Mouse (Mus musculus) activated CD4-positive, CD25-positive, alpha-beta regulatory T cell, adult 9 weeks (primary cell): ENCODE measurements around the gene Capza2. TPM values are rescaled to one million over a fixed set of nuclear protein-coding genes. Genes with fewer than 3 reads are reported as not detected.

Experiments
- polyA plus RNA-seq: library from polyadenylated mRNA; unstranded; fragments of 100-300 nt; shearing (Covaris generic); gene quantifications from one replicate; pipeline ENCODE4 v1.2.1, GENCODE M21; 2017

The Capza2 gene
- 327 TPM for polyA plus RNA-seq

GRCm38 (mm10) chr6:17635615-17636284, at the start of gene Capza2:
Capza2 (plus strand) TSS chr6:17636234.

DNA sequence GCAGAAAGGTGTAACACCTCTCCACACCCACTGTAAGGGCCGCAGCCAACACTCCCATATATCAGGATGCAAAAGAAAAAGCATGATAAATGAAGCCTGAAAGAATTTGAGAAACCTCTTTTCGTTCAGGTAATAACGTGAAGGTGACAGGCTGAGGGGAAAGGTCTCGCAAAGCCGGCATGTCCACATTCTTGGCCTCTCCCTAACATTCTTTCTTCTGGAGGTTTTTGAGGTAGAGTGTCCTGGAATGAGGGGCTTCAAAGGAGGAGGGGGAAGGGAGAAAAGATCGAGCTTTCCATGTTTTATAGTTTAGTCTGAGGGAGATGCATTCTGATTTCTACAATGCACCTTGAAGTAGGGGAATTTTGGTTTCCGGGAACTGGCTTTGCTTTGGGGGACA, 56.6 kb downstream of the Capza2 start, which contains the start of gene St7:
St7 (plus strand) TSS at position 287 of the 400 bp plus-strand sequence.

Other genes with a start within 250 kb of the Capza2 start
- not detected for gene Met, start 172.4 kb upstream of the Capza2 start, polyA plus RNA-seq
- gene St7, start 56.7 kb downstream of the Capza2 start, polyA plus RNA-seq, result 2.2 TPM